Mouse (Mus musculus) cerebellum, adult 8-10 months (tissue): Measurements from ENCODE around the gene Opcml.

Experiments used
- DNase-seq: peaks from one replicate; pipeline ENCODE4 v3.0.0; 2022

Gene Opcml

DNA sequence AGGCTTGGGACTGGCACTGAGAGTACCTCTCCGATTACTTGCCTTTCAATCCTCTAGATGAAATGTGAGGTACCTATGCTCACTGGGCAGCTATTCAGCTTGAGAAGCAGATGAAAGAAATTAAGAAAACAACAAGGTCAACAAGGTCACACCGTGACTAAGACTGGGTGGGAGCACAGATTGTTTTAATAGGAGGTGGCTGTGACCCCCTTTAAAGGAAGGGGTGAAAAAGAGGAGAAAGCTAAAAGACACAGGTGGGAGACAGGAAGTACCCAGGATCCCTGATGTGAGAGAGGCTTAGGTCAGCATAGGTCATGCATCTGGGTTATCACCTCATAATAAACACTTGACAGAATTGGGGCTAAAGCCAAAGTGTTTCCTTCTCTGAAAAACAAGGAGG lies 1009.5 kb downstream of the Opcml start:
- no peak for DNase-seq

DNA sequence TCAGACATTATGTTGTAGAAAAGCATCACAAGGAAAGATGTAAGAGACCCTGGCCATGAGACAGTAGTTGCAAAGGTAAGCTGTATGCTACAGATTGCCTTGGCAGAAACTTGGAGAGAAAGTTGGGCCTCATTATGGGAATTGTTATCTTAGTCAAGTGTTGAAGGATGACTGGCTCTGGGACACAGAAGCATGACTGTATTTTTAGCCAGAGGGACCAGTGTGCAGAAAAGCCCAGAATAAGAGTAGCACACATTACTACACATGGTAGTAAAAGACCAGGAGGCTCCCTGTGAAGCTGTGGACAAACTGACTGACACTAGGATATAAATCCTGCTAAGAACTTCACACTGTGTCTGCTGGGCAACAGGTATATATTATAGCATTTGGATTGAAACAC lies 1016.1 kb downstream of the Opcml start:
- no peak for DNase-seq

DNA sequence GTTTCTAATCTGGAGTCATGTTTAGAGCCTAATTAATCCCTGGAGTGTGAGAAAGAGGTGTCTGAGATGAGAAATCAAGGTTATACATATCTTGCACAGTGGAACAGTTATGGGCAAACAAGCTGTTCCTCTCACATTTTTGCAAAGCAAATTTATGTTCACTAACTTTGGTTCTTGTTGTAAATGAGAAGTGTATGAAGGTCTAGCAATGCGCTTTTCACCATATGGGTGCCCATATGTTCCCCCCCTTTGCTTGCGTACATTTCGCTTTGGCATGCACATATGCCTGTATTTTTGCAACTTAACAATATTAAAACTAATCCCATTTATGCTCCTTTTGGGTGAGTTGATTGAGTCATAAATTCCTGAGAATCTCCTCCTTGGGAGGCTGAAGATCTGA lies 1031.5 kb downstream of the Opcml start:
- no peak for DNase-seq

DNA sequence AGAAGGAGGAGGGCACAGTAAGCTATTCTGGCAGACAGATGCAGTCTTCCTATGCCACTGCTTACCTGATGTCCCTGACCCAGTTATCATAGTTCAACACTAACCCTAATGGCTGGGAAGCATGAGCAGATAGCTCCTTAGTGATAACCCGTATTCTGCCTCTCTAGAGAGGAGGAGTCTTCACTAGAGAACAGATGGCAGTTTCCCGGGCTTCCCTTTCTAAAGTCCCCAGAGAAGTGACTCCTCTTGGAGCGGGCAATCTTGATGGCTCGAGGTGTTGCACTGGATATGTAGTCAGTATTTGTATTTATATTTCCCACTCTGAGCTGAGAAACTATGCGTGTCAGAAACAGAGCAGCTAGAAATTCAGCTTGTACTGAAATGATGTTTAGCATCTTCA lies 1031.9 kb downstream of the Opcml start:
- DNase-seq: peak; percentile 22

DNA sequence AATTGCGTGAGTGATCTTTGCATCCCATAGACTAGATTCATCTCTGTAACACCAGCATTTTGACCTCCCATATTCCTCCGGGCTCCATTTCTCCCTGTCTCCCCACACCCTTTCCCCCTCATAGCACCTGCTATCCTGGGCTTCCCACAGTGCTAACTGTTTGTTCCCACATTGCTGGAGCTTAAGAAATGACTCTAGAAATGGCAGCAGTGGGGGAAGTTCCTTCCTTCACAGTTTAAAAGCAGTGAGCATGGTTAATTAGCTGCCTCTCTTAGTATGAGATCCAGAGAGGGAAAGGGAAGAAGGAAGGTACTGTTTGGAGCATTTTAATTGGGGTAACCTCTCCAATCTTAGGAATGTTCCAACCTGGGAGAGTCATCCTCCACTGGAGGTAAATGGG lies 1035.2 kb downstream of the Opcml start:
- no peak for DNase-seq

DNA sequence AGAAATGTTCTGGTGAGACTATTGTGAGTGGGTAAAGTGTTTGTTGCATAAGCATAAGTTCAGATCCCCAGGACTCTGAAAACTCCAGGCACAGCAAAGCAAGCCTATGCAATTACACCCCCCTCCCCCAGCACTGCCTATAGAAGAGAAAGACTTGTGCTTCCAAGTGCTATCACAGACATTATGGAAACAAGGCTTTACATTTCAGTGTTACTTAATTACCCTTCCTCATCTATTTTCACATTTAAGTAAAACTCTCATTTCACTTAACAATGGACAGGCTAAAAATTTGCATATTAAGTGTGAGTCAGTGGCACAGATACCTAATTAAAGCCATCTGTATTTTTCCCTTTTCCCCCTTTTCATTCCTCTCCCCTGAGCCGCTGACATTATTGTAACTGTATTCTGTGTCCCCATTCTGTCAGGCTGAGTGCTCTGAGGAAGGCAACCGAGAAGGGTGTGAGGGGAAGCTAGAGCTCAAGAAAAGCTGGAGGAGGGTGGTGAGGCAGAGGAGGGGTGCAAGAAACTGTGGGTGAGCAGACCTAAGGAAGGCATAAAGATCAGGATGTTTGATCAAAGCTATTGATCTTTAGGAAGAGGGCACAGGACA lies 1055.5 kb downstream of the Opcml start:
- DNase-seq: no peak

DNA sequence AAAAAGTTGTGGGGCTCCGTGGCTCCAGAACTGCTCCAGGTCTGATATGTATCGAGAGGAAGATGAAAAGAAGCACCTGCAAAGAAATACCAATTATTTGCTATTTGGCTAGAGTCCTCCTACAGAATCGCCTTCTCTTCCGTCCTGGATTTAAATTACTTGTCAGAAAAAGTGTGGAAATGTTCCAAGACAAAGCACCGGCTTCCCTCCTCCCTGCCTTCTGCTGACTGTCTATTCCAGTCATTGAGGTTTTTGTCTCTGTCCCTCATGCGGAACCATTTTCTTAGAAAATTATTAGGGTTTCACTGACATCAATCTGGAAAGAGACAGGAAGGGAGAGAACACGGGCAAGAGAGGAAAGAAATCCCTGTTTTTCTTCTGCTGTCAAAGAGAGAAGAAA lies 1065.3 kb downstream of the Opcml start:
- no peak for DNase-seq

DNA sequence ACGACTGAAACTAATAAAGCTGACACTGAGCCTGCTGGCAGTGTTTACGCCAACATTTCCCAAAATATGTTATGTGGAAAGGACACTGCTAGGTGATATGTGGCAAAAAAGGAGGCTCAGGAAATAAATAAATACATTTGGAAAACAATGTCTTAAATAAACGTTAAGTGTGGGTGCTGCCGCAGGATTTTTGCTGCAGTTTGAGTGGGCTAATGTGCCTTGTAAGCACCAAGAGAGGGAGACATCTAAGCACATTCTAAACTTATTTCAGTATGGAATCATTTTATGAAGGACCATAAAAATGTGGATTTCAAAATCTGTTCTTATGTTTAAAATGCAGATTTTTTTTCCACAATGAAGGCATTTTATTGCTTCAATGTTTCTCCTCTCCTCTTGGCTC lies 1071.4 kb downstream of the Opcml start:
- no peak for DNase-seq

DNA sequence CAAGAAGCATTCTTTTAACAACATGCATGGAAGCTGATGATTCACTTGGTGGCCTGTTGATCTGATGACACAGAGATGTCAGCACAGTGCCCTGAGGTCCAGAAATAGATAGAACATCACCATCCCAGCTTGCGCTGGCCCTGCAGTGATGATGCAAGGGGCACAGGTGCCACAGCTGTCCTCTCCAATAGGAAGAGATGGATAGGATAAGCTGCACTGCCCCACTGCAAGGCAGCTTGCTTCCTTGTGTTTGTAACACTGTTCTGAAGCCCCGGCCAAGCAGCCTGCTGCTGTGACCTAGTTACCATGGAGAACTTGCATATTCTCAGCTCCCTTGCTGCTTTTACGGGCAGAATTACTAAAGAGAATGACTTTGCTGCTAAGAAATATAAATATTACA lies 1076.7 kb downstream of the Opcml start:
- peak; percentile 49 for DNase-seq

DNA sequence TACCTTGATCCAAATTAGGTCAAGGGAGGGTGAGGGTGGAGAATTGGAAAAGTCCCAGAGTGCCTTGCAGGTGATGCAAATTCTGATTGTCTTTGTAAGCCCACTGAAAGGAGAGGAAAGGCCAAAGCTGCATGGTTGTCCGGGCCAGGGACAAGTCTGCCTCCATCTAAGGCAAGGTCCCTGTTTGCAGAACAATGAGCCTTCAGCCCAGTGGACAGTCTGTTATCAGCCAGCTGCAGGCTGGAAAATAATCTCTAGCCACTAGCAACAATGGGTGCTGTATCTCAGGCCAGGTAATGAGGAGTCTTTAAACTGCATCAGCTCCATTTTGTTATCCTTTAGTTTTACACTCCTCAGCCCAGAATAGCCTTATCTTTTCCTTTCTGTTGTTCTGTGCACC lies 1079.9 kb downstream of the Opcml start:
- no peak for DNase-seq

DNA sequence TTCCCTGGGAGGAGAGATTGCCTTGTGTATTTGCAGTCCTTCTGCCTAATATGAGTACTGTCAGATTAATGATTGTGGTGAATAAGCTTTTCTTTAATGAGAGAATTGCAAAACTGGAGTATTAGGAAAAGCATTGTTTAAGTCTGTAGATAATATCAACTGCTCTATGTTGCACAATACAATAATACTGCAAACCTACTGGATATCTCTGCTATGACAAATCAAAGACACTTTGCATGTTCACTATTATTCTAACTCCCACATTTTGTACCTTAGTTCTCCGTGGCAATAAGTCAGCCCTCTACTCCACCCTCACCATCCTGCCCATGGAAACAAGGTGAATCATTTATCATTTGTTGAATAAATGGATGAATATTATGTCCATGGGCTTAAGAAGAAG lies 1092.0 kb downstream of the Opcml start:
- DNase-seq: no peak

DNA sequence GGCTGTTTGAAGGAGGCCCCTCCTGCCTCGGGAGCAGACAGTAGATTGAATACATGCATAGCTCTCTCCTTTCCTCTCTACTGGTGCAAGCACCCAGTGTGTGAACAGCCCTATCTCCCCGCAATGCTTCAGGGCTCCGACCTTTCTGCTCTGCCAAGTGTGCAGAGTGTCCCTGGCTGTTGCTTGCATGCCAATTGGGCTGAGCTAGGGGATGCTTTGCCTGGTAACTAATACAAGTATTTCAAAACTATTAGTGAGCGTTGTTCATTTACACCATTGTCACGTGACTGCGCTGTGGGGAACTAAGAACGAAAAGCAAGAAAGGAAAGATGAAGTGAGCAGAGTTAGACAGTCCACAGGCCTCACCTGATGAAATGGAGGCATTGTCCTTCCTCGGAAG lies 1101.0 kb downstream of the Opcml start:
- DNase-seq: no peak

DNA sequence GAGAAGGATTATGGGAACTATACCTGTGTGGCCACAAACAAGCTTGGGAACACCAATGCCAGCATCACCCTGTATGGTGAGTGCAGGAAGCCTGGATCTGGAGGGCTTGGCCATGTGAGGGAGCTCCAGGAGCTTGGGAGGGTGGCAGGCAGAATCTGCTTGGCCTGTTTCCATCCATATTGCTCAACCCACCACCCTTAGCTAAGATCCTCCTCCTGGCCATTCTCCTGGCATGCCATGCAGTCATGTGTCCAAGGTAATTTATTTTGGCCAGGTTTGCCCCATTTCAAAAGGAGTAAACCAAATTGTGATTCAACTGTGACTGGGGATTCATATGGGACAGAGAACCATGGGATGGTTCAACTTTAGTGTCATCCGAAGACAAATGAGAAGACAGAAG lies 1112.7 kb downstream of the Opcml start:
- DNase-seq: no peak

DNA sequence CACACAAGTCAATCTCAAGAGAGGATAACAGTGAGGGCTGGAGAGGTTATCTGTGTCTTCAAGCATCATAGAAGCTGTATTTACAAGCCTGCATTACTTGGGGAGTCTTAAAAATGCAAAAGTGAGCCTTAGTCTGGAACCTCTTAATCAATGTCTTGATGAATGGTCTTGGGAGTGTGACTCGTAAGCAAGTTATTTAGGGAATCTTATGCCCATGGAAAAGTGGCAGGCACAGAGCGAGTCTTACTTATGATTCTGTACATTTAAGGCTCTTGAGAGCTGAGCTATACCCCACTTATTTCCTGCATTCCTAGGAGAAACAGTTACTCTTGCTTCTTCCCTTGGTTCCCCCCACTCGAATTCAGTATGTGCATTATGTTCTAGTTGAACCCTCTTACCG lies 1119.2 kb downstream of the Opcml start:
- no peak for DNase-seq

DNA sequence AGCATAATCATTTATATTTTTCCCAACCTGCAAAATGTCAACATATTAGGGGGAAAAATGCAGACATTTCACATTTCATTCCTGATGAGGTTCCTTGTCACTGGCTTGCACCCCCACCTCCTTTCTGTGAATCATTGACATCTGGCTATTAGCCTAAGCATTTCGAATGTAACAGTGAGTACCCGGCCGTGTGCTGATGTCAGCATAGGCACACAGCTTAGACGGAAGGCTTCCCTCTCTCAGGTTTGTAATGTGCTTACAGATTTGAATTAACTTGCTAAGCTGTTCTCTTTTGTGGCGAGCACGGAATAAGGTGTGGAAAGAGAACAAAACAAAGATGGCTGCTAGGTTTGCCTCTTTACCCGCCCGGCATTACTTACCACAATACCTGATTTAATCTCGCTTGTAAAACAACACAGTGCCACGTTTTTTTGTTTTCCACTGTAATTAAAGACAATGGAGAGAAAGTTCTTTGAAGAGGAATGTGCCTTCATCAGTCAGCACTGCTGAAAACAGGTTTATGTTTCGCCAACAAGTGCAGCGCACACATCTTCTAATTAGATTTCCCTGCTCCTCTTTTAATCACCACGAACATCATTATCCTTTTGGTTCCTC lies 1121.1 kb downstream of the Opcml start:
- no peak for DNase-seq

DNA sequence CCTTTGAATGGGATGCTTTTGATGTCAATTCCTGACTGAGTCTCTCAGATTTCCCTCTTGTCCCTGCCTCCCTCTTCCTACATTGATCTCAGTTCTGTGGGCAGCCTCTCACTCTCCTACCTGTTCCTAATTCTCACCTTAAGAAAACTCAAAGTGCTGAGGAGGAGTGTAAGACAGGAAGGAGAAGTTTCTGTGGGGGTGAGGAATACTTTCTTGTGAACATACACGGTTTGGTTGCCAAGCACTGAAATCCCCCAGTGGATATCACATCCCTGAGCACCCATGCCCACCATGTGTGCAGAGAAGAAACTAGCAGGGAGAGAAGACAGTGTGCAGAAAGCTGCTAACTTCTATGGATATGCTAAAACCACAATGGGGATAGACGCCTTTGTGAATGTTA lies 1141.5 kb downstream of the Opcml start:
- no peak for DNase-seq

DNA sequence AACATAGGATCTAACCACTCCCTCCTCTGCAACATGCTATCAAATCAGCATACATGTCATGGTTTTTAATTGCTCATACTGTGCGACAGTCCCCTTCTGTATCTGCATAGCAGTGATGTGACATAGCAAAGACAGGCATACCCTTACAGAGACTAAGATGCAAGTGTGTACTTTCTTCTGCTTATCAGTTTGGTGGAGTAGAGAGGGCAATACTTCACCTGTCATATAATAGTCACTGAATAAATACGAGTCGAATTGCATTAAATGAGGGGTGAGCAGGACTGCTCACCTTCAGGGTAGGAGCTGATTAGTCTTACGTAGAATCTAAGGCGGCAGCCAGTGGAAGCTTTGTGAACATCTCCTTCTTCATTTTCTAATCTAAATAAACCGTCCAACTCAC lies 1146.6 kb downstream of the Opcml start:
- DNase-seq: no peak

DNA sequence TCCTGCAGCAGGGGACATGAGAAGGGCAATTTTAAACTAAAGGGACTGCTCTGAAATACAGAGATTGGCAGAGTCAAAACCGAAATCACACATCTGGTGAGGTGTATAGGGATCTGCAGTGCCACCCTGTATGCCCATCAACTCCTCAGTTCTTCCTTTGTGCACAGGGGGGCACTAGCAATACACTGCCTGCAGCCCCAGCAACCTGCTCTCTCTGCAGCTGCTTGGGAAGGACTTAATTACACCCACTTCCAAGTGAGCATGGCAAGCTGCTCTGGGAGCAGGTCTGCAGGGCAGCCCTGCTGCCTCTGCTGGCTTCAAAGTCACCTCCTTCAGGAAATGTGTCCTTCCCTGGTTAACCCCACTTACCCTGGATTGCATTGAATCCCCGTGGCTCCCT lies 1147.4 kb downstream of the Opcml start:
- DNase-seq: no peak

DNA sequence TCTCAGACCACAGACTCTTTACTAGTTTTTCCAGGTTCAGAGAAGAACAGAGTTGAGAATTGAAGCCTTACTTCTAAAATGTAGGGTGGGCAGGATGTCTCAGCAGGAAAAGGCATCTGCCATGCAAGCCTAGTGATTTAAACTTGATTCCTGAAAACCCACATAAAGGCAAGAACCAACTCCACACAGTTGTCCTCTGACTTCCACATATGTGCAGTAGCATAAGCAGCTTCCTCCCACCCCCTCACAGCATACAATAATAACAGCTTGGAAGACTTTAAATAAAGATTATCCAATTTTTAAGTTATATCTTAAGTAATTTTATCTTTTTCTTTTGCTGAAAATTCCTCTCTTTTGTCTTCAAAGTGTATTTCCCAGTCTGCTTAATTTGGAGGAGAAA lies 1150.3 kb downstream of the Opcml start:
- DNase-seq: no peak

DNA sequence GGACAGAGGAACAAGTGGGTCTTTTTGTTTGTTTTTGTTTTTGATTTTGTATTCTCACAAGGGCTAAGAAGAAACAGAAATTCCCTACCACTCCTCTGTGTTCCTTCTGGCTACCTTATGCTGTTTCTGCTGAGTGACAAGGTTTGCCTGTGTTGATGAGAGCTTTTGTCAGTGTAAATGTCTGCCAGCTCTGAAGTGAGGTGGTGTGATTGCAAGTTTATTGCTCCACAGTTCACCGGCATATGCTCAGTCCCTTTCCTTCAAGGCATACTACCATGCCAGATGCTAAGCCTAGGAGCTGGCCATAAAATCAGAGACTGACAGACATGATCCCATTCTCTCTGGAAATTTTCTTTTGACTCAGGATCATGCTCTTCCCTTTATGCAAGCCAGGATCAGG lies 1178.9 kb downstream of the Opcml start:
- DNase-seq: no peak
